Mouse (Mus musculus): ENCODE data around the gene Arhgef9. TPM values are rescaled to one million over a fixed set of nuclear protein-coding genes. Genes with fewer than 3 reads are reported as not detected.

The Arhgef9 gene
- polyA plus RNA-seq, 1 experiment from 2014 or later: 38.9 TPM

DNA sequence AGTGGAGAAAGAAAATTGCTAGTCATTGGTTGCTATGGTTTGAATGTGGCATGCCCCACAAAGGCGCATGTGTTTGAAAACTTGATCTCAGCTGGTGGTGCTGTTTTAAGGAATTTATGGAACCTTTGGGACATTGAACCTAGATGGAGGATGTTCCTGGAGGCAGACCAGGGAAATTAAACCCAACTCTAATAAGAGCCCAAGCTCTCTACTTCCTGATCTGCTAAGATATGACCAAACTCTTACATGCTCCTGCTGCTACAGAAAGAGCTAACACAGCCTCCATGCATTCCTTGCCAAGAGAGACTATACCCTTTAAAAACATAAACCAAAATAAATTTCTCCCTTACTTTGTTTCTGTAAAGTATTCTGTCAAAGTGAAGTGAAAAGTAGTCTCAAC is 63.7 kb downstream of the Arhgef9 start:
- H3K4me2 ChIP-seq (replicated peaks): no peak overlapping the region
- no peaks in the 10 kb centered on the region for H3K4me1 ChIP-seq (replicated peaks)
- H3K36me3 ChIP-seq: no peaks in the 10 kb centered on the region
- no peak overlapping the region for H3K27ac ChIP-seq
- H3K9ac ChIP-seq (replicated peaks): no peak overlapping the region
- 79% methylated on average over 1 of the region's 1 CpGs for WGBS
- no peaks in the 10 kb centered on the region; the same call in 1 of the 2 replicates for H3K27me3 ChIP-seq
- no peaks in the 10 kb centered on the region for H3K9me3 ChIP-seq
- H3K4me3 ChIP-seq (replicated peaks): no peak overlapping the region
- no peak for ATAC-seq

DNA sequence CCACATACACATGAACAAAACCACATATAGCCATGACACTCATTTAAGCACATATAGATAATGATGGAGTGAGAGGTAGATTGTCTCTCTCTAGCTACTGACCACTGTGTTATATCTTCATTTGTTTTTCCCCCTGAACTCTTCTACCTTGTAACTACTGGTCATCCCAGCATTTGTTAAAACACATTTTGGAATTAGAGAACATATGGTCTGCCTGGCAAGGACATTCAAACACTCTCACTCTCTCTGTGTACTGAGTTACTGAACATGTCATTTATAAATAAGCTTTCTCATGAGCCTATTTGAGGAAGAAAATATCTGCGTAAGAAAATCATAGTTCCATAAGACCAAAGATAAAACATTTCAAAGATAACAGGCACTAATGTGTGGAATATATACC is 64.9 kb downstream of the Arhgef9 start:
- no peaks in the 10 kb centered on the region for H3K9me3 ChIP-seq
- no peak overlapping the region for H3K4me3 ChIP-seq (replicated peaks)
- no peak overlapping the region for H3K9ac ChIP-seq (replicated peaks)
- no peak overlapping the region for H3K4me2 ChIP-seq (replicated peaks)
- 97% methylated on average over 1 of the region's 1 CpGs for WGBS
- no peaks in the 10 kb centered on the region for H3K36me3 ChIP-seq
- no peaks in the 10 kb centered on the region for H3K4me1 ChIP-seq (replicated peaks)
- no peak overlapping the region for H3K27ac ChIP-seq
- no peaks in the 10 kb centered on the region; the same call in 1 of the 2 replicates for H3K27me3 ChIP-seq
- ATAC-seq: no peak

DNA sequence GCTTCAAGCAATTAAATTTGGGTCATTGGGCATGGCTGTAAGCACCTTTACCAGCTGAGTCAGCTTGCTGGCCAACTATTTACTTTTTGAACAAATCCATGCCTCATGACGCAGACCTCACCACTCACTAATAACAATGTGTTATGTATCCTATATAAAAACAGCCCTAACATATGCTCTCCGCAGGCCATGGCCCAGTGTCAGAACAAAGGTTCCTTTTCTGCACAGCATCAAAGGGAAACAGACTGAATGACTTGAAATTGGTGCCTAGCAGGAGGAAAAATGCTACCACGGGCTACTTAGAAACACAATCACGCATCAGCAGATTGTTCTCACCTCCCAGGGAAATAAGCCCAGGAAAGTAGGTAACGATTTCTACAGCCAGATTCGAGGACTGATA is 73.2 kb downstream of the Arhgef9 start:
- Histone ChIP-seq H3K4me1 (replicated peaks) (no peaks in the 10 kb centered on the region), H3K27me3 (no peaks in the 10 kb centered on the region), H3K4me3 (replicated peaks) (no peak overlapping the region), H3K36me3 (no peaks in the 10 kb centered on the region), H3K9me3 (no peaks in the 10 kb centered on the region), H3K27ac (no peak overlapping the region), H3K9ac (replicated peaks) (no peak overlapping the region), H3K4me2 (replicated peaks) (no peak overlapping the region)
- WGBS: 45% methylated on average over 6 of the region's 6 CpGs
- no peak for ATAC-seq

DNA sequence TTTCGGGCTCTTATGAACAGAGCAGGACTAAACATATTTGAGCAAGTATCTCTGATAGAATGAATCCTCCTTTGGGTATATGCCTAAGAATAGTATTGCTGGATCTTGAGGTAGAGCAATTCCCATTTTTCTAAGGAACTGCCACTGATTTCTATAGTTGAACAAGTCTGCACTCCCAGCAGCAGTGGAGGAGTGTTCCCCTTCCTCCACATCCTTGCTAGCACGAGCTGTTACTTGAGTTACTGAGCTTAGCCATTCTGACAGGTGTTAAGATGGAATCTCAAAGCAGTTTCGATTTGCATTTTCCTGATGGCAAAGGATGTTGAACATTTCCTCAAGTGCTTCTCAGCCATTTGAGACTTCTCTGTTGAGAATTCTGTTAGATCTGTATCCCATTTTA is 92.3 kb downstream of the Arhgef9 start:
- no peak for ATAC-seq
- H3K36me3 ChIP-seq: no peaks in the 10 kb centered on the region
- no peak overlapping the region for H3K27ac ChIP-seq
- H3K9me3 ChIP-seq: no peaks in the 10 kb centered on the region
- H3K4me3 ChIP-seq (replicated peaks): no peak overlapping the region
- 77% methylated on average over 3 of the region's 3 CpGs for WGBS
- H3K27me3 ChIP-seq: no peaks in the 10 kb centered on the region
- no peak overlapping the region for H3K9ac ChIP-seq (replicated peaks)
- no peaks in the 10 kb centered on the region for H3K4me1 ChIP-seq (replicated peaks)
- H3K4me2 ChIP-seq (replicated peaks): no peak overlapping the region

DNA sequence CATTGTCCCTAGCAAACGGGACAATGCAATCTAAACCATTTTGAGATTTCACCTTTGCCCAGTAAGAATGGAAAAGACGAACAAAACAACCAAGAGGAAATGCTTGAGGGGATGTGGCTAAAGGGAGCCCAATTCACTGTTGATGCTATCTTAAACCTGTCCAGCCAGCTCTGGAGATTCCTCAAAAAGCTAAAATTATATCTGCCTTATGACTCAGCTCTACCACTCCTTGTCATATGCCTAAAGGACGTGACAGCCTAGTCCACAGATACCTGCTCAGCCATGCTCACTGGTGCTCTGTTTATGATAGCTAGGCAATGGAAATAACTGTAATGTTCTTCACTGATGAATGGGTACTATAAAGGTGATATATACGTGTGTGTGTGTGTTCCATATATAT is 109.0 kb downstream of the Arhgef9 start:
- Histone ChIP-seq H3K4me1 (replicated peaks) (no peaks in the 10 kb centered on the region), H3K9me3 (no peaks in the 10 kb centered on the region), H3K9ac (replicated peaks) (no peak overlapping the region), H3K27me3 (no peaks in the 10 kb centered on the region), H3K4me3 (replicated peaks) (no peak overlapping the region), H3K4me2 (replicated peaks) (no peak overlapping the region), H3K27ac (no peak overlapping the region), H3K36me3 (no peaks in the 10 kb centered on the region)
- no peak for ATAC-seq
- 82% methylated on average over 4 of the region's 4 CpGs for WGBS

DNA sequence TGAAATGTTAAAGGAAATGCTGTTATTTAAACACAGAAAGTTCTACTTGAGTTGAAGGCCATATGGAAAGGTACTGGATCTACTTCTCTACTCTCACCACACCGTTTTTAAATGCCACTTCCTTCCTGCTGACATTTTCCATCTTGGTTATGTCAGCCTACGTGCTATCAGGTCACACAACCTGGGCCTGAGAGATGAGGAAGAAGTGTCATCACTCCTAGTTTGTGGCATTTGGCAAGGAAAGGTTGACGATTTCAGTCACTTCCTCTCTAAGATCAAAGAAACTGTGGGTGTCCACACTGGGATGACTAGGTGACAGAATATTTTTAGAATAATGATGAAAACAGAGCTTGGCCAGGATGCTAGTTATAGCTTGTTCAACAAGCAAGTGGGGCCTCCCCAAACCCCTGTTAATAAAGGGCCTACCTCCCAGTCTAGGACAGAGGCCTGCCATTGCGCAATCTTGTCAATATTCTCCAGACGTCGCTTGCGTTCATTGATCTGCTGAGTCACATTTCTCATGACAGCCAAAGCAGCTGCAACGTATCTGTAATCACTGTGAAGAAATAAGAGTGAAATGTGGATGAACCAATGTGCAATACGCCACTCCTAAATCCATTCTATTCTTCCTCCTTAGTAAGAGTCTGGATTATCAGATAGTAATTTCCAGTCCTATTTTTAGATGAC is 119.5 kb downstream of the Arhgef9 start:
- H3K9me3 ChIP-seq: no peaks in the 10 kb centered on the region
- H3K36me3 ChIP-seq: no peaks in the 10 kb centered on the region
- WGBS: 87% methylated on average over 9 of the region's 9 CpGs
- no peak overlapping the region for H3K9ac ChIP-seq (replicated peaks)
- no peak for ATAC-seq
- H3K27ac ChIP-seq: no peak overlapping the region
- H3K4me3 ChIP-seq (replicated peaks): no peak overlapping the region
- no peak overlapping the region for H3K4me2 ChIP-seq (replicated peaks)
- peaks cover 3% of the 10 kb centered on the region; the same call in 1 of the 2 replicates for H3K27me3 ChIP-seq
- H3K4me1 ChIP-seq (replicated peaks): no peaks in the 10 kb centered on the region

DNA sequence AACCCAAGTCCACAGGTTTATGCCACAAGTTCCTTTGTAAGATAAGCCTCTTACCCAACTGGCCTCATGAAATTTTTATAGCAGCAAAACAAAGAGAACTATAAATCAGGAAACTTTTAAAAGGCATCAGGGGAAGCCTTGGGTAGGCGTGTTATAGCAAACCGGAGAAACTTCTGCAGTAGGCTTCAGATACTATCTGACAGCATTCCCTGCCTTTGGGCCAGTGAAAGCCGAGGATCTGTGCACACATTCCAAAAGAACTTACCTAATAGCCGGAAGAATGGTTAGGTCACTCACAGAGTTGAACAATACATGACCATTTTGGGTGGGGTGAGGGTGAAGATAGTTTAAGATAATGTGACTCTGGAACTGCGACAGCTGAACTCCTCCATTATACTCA is 168.7 kb downstream of the Arhgef9 start:
- no peak for ATAC-seq
- Histone ChIP-seq H3K4me1 (replicated peaks) (peaks cover 4% of the 10 kb centered on the region; the same call in 1 of the 2 replicates), H3K4me3 (replicated peaks) (no peak overlapping the region), H3K9me3 (no peaks in the 10 kb centered on the region), H3K36me3 (no peaks in the 10 kb centered on the region), H3K27me3 (no peaks in the 10 kb centered on the region), H3K9ac (replicated peaks) (no peak overlapping the region), H3K4me2 (replicated peaks) (no peak overlapping the region), H3K27ac (no peak overlapping the region)
- 69% methylated on average over 5 of the region's 5 CpGs for WGBS

DNA sequence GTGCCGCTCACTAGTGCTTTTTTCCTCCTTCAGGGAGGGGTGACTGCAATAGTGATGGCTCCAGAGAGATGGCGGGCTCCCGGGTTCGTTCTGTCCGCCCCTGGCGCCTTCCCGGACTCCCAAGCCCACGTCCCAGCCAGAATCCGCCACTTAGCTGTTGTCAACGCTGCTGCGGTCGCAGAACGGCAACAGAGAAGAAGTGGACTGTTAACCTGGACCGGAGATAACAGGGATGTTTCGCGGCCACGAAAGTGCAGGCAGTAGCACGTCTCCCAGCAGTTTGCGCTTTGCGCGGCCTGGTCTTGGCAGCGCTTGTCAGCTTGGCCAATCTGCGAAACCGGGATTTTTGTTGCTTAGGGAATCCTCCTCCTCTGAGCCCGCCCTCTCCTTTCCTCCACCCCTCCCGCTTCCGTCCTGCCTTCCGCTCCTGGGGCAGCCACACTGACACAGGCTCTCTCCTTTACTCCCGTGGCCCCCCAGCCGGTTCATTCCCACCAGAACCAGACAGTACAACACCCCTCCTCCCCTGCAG is 170.2 kb downstream of the Arhgef9 start, which contains the start of gene Spin4:
Gene Spin4, minus strand, starts transcription at position 322 of the 532 bp plus-strand sequence.
- H3K4me1 ChIP-seq (replicated peaks): peaks cover 4% of the 10 kb centered on the region; the same call in 1 of the 2 replicates
- 18% methylated on average over 30 of the region's 30 CpGs for WGBS
- peak; percentile 97 for ATAC-seq
- no peaks in the 10 kb centered on the region for H3K36me3 ChIP-seq
- peak within 1 kb of the TSS; percentile 67 for H3K9ac ChIP-seq (replicated peaks)
- H3K4me3 ChIP-seq (replicated peaks): peak within 1 kb of the TSS; percentile 53
- H3K4me2 ChIP-seq (replicated peaks): peak within 1 kb of the TSS; percentile 65
- no peaks in the 10 kb centered on the region for H3K9me3 ChIP-seq
- H3K27ac ChIP-seq: peak within 1 kb of the TSS; percentile 89
- H3K27me3 ChIP-seq: no peaks in the 10 kb centered on the region

DNA sequence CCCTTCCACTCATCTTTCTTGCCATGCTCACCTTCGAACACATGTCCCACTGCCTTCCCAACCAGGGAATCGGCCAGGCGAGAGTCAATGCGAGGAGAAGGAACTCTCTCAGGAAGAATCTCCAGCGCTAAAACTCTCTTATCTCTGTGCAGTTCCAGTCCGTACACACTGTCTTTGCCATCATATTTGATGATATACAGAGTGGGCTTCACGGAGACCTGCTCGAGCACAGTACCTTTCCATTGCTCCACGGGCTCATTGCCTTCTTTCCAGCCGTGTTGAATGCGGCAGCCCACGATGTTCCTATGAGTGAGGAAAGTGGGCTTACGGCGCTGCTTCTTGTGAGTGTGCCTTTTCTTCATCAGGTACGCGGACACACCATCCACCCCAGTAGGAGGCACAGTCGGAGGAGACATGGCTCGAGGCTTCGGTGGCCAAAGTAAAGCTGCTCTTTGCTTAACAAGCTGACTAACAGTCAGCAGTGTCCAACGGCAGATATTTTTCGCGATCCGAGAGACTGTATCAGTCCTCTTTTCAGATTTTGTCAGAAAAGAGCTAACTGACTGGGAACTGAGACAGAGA is 170.8 kb downstream of the Arhgef9 start:
- Histone ChIP-seq H3K4me1 (replicated peaks) (peaks cover 4% of the 10 kb centered on the region; the same call in 1 of the 2 replicates), H3K4me3 (replicated peaks) (peak overlapping the region; percentile 53), H3K27me3 (no peaks in the 10 kb centered on the region), H3K36me3 (no peaks in the 10 kb centered on the region), H3K4me2 (replicated peaks) (peak overlapping the region; percentile 65), H3K9me3 (no peaks in the 10 kb centered on the region), H3K27ac (peak overlapping the region; percentile 89), H3K9ac (replicated peaks) (peak overlapping the region; percentile 67)
- peak; percentile 72 for ATAC-seq
- WGBS: 24% methylated on average over 23 of the region's 23 CpGs

DNA sequence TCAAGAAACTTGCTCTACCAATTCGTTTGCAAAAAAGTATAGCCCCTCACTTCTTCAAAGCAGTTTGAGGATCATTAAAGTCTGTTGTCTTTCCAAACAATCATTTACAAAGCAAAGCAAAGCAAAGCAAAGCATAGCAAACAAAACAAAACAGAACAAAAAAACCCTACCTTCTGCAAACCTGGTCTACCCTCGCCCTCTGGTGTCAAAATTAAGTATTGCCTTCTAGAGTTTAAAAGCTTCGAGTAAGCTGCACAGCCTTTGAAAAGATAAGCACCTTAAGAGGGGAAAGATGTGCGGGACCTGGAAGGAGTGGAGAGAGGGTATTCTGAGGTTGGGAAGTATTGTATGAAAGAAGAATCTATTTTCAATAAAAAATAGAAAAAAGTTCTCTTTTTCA is 184.6 kb downstream of the Arhgef9 start:
- no peak for ATAC-seq
- WGBS: 23% methylated on average over 4 of the region's 4 CpGs
- no peak overlapping the region for H3K4me2 ChIP-seq (replicated peaks)

More for the DNA sequence above, 184.6 kb downstream of the Arhgef9 start:
- no peaks in the 10 kb centered on the region for H3K9me3 ChIP-seq
- no peaks in the 10 kb centered on the region for H3K36me3 ChIP-seq
- H3K9ac ChIP-seq (replicated peaks): no peak overlapping the region
- no peak overlapping the region for H3K27ac ChIP-seq
- no peaks in the 10 kb centered on the region for H3K4me1 ChIP-seq (replicated peaks)
- no peaks in the 10 kb centered on the region for H3K27me3 ChIP-seq
- H3K4me3 ChIP-seq (replicated peaks): no peak overlapping the region
